Mouse (Mus musculus) embryonic fibroblast, embryonic 13.5 days (primary cell): ENCODE measurements around the gene Adad2. TPM values are rescaled to one million over a fixed set of nuclear protein-coding genes. Genes with fewer than 3 reads are reported as not detected.
A peak's percentile ranks its signal among the peaks of the same experiment; 100 is the strongest.

Experiments
- H3K27ac ChIP-seq: 2 replicates; pipeline ENCODE4 v1.5.1; 2012; ENCODE audit warnings: low read length, control low read depth, inconsistent platforms; ENCODE audit not compliant: insufficient read depth
- H3K4me1 ChIP-seq: 2 replicates; pipeline ENCODE4 v1.6.1; 2011; ENCODE audit warnings: low read length; ENCODE audit not compliant: control insufficient read depth, insufficient read depth
- H3K4me3 ChIP-seq: 2 replicates; pipeline ENCODE4 v1.5.1; 2011; ENCODE audit warnings: mild to moderate bottlenecking, control low read depth, low read length; ENCODE audit not compliant: insufficient read depth
- CTCF ChIP-seq: IDR thresholded peaks from 2 replicates; pipeline ENCODE4 v1.5.1; 2011; ENCODE audit warnings: mild to moderate bottlenecking, control low read depth, low read length, moderate library complexity, borderline replicate concordance; ENCODE audit not compliant: insufficient read depth
- POLR2A ChIP-seq: IDR thresholded peaks from 2 replicates; pipeline ENCODE4 v1.6.1; 2011; ENCODE audit warnings: low read depth, mild to moderate bottlenecking, control low read depth, low read length, moderate library complexity
- polyA plus RNA-seq: library from polyadenylated mRNA; stranded (reverse); fragments of >200 nt; gene quantifications from 2 replicates; pipeline ENCODE4 v1.2.4, GENCODE M21; 2011; ENCODE audit warnings: low read depth; ENCODE audit not compliant: missing spikeins, insufficient read length

Gene Adad2
- not detected in 2 replicates for polyA plus RNA-seq

- TF ChIP-seq CTCF, result no peak
- no peak for TF ChIP-seq POLR2A
- Histone ChIP-seq H3K4me3 (no peak within 1 kb of the TSS), H3K4me1 (no peaks in the 10 kb centered on the region), H3K27ac (no peak within 1 kb of the TSS)
These were observed at the start of gene Adad2 for GRCm38 (mm10) chr8:119612471-119612870. TSS of gene Adad2 (plus strand) at chr8:119612747.

GRCm38 (mm10) chr8:119563849-119564251 is 48.7 kb upstream of the Adad2 start:
- H3K4me1 ChIP-seq, result no peaks in the 10 kb centered on the region
- H3K27ac ChIP-seq, result no peak overlapping the region
- TF ChIP-seq CTCF, result no peak
- no peak for TF ChIP-seq POLR2A
- H3K4me3 ChIP-seq, result no peak overlapping the region

- no peak overlapping the region for H3K27ac ChIP-seq
- H3K4me3 ChIP-seq, result no peak overlapping the region
- no peaks in the 10 kb centered on the region for H3K4me1 ChIP-seq
- TF ChIP-seq POLR2A (no peak), CTCF (no peak)
These were observed 46.2 kb upstream of the Adad2 start for GRCm38 (mm10) chr8:119566367-119566766.

GRCm38 (mm10) chr8:119568251-119568650 is 44.3 kb upstream of the Adad2 start:
- TF ChIP-seq CTCF (no peak), POLR2A (no peak)
- Histone ChIP-seq H3K27ac (no peak overlapping the region), H3K4me1 (no peaks in the 10 kb centered on the region), H3K4me3 (no peak overlapping the region)

GRCm38 (mm10) chr8:119568951-119569350 is 43.6 kb upstream of the Adad2 start:
- H3K27ac ChIP-seq, result no peak overlapping the region
- TF ChIP-seq CTCF (no peak), POLR2A (no peak)
- H3K4me3 ChIP-seq, result no peak overlapping the region
- H3K4me1 ChIP-seq, result no peaks in the 10 kb centered on the region

- H3K4me3 ChIP-seq, result no peak overlapping the region
- no peak overlapping the region for H3K27ac ChIP-seq
- H3K4me1 ChIP-seq, result no peaks in the 10 kb centered on the region
- no peak for TF ChIP-seq CTCF
- TF ChIP-seq POLR2A, result no peak
These were observed 42.7 kb upstream of the Adad2 start for GRCm38 (mm10) chr8:119569881-119570280.

- Histone ChIP-seq H3K4me3 (no peak overlapping the region), H3K27ac (no peak overlapping the region), H3K4me1 (no peaks in the 10 kb centered on the region)
- TF ChIP-seq POLR2A (no peak), CTCF (no peak)
These were observed 41.4 kb upstream of the Adad2 start for GRCm38 (mm10) chr8:119571135-119571534.

GRCm38 (mm10) chr8:119572411-119572810 is 40.1 kb upstream of the Adad2 start:
- no peak overlapping the region for H3K27ac ChIP-seq
- no peak for TF ChIP-seq POLR2A
- no peak for TF ChIP-seq CTCF
- no peaks in the 10 kb centered on the region for H3K4me1 ChIP-seq
- H3K4me3 ChIP-seq, result no peak overlapping the region

- peak; percentile 63 for TF ChIP-seq POLR2A
- TF ChIP-seq CTCF, result no peak
- H3K4me3 ChIP-seq, result peak within 1 kb of the TSS; percentile 81
These were observed 37.8 kb upstream of the Adad2 start, which contains the start of the genes Hsdl1 and Dnaaf1 for GRCm38 (mm10) chr8:119574437-119575365. TSS of gene Hsdl1 (minus strand) at chr8:119575183. TSS of gene Dnaaf1 (plus strand) at chr8:119575235.

GRCm38 (mm10) chr8:119575366-119575726 is 37.2 kb upstream of the Adad2 start:
- Histone ChIP-seq H3K4me3 (peak overlapping the region; percentile 34), H3K27ac (no peak overlapping the region), H3K4me1 (no peaks in the 10 kb centered on the region)
- TF ChIP-seq POLR2A (no peak), CTCF (no peak)

More at GRCm38 (mm10) chr8:119574437-119575365, 37.8 kb upstream of the Adad2 start, which contains the start of the genes Hsdl1 and Dnaaf1:
- Histone ChIP-seq H3K4me1 (no peaks in the 10 kb centered on the region), H3K27ac (no peak within 1 kb of the TSS)
